Mouse (Mus musculus) kidney, adult 18-20 months (tissue): Measurements from ENCODE around the gene Gns.

Experiments used
- DNase-seq: peaks from one replicate; pipeline ENCODE4 v3.0.0; 2021

The Gns gene

GRCm38 (mm10) chr10:121364801-121365564 is at the start of gene Gns:
Gns (plus strand) TSS chr10:121365090.
- DNase-seq: peak; percentile 87

- no peak for DNase-seq
These were observed 49.3 kb upstream of the Gns start for GRCm38 (mm10) chr10:121315321-121316283.

GRCm38 (mm10) chr10:121316361-121316760 is 48.5 kb upstream of the Gns start:
- no peak for DNase-seq

GRCm38 (mm10) chr10:121318397-121318950 is 46.4 kb upstream of the Gns start:
- DNase-seq: no peak

GRCm38 (mm10) chr10:121323493-121323892 is 41.4 kb upstream of the Gns start:
- peak; percentile 13 for DNase-seq

GRCm38 (mm10) chr10:121326167-121326566 is 38.7 kb upstream of the Gns start:
- no peak for DNase-seq

- DNase-seq: no peak
These were observed 35.3 kb upstream of the Gns start for GRCm38 (mm10) chr10:121329586-121329985.

- peak; percentile 79 for DNase-seq
These were observed 34.0 kb upstream of the Gns start for GRCm38 (mm10) chr10:121330940-121331339.

GRCm38 (mm10) chr10:121334576-121334975 is 30.3 kb upstream of the Gns start:
- DNase-seq: peak; percentile 73

- peak; percentile 38 for DNase-seq
These were observed 28.4 kb upstream of the Gns start for GRCm38 (mm10) chr10:121336536-121336935.

GRCm38 (mm10) chr10:121340754-121341593 is 23.9 kb upstream of the Gns start:
- no peak for DNase-seq

- no peak for DNase-seq
These were observed 22.6 kb upstream of the Gns start for GRCm38 (mm10) chr10:121342260-121342659.

- no peak for DNase-seq
These were observed 21.0 kb upstream of the Gns start for GRCm38 (mm10) chr10:121343867-121344266.

GRCm38 (mm10) chr10:121349244-121349643 is 15.6 kb upstream of the Gns start:
- DNase-seq: no peak

- peak; percentile 49 for DNase-seq
These were observed 14.4 kb upstream of the Gns start for GRCm38 (mm10) chr10:121350357-121351065.

- peak; percentile 81 for DNase-seq
These were observed 13.8 kb upstream of the Gns start, which contains the start of gene Tbc1d30 for GRCm38 (mm10) chr10:121351066-121351581. Tbc1d30 (minus strand) TSS chr10:121351278.

- no peak for DNase-seq
These were observed 13.1 kb upstream of the Gns start for GRCm38 (mm10) chr10:121351692-121352290.

GRCm38 (mm10) chr10:121360358-121360757 is 4.5 kb upstream of the Gns start:
- no peak for DNase-seq

GRCm38 (mm10) chr10:121363201-121363600 is 1.7 kb upstream of the Gns start:
- DNase-seq: no peak

- DNase-seq: no peak
These were observed 584 bp upstream of the Gns start for GRCm38 (mm10) chr10:121364306-121364705.

- peak; percentile 60 for DNase-seq
These were observed 937 bp downstream of the Gns start for GRCm38 (mm10) chr10:121365781-121366272.
